Mouse (Mus musculus) embryonic facial prominence, embryonic 15.5 days (tissue): Measurements from ENCODE around the gene Zranb3. TPM values are rescaled to one million over a fixed set of nuclear protein-coding genes. Genes with fewer than 3 reads are reported as not detected.
"Not testable (repeated sequence)": the region's sequence is repeated elsewhere in the genome, so short reads cannot be mapped to it uniquely, and the experiment has no call there.

Source experiments
- ATAC-seq: fragments of 200-750 bp; cut with Nextera tagmentation; 2 replicates; pipeline ENCODE4 v1.8.0; 2017; ENCODE audit warnings: low read depth, moderate TSS enrichment; ENCODE audit not compliant: insufficient number of reproducible peaks, low FRiP score, low TSS enrichment
- H3K27ac ChIP-seq: fragments of 300-500 bp; sonication (generic); replicated peaks from 2 replicates; pipeline ENCODE4 v1.5.1; 2015; ENCODE audit warnings: mild to moderate bottlenecking, inconsistent platforms
- H3K27me3 ChIP-seq: fragments of 300-500 bp; sonication (generic); 2 replicates; pipeline ENCODE4 v1.6.1; 2015; ENCODE audit warnings: inconsistent platforms
- H3K36me3 ChIP-seq: fragments of 300-500 bp; sonication (generic); 2 replicates; pipeline ENCODE4 v1.6.1; 2015; ENCODE audit warnings: mild to moderate bottlenecking, inconsistent platforms
- H3K4me1 ChIP-seq: fragments of 300-500 bp; sonication (generic); 2 replicates; pipeline ENCODE4 v1.6.1; 2015; ENCODE audit warnings: inconsistent platforms
- H3K4me2 ChIP-seq: fragments of 300-500 bp; sonication (generic); replicated peaks from 2 replicates; pipeline ENCODE4 v1.6.1; 2015; ENCODE audit warnings: mild to moderate bottlenecking, inconsistent platforms
- H3K4me3 ChIP-seq: fragments of 300-500 bp; sonication (generic); replicated peaks from 2 replicates; pipeline ENCODE4 v1.5.1; 2015; ENCODE audit warnings: mild to moderate bottlenecking, inconsistent platforms
- H3K9ac ChIP-seq: fragments of 300-500 bp; sonication (generic); 2 replicates; pipeline ENCODE4 v1.6.1; 2015; ENCODE audit warnings: inconsistent platforms
- H3K9me3 ChIP-seq: fragments of 300-500 bp; sonication (generic); replicated peaks from 2 replicates; pipeline ENCODE4 v1.6.1; 2016; ENCODE audit warnings: inconsistent platforms
- WGBS: fragments of 180-500 bp; shearing (Covaris S2); methylation state at CpG from one replicate; pipeline ENCODE4 v1.1.7; 2015; 5-methylcytosine and 5-hydroxymethylcytosine counted together
- polyA plus RNA-seq: library from polyadenylated mRNA; unstranded; fragments of >200 nt; fragmentation: Nextera tagmentation; extraction: Ambion mirVana; gene quantifications from 2 replicates; pipeline ENCODE4 v1.2.1, GENCODE M21; 2015

The Zranb3 gene
- polyA plus RNA-seq, 1 experiment from 2014 or later, result 6.4 TPM

DNA sequence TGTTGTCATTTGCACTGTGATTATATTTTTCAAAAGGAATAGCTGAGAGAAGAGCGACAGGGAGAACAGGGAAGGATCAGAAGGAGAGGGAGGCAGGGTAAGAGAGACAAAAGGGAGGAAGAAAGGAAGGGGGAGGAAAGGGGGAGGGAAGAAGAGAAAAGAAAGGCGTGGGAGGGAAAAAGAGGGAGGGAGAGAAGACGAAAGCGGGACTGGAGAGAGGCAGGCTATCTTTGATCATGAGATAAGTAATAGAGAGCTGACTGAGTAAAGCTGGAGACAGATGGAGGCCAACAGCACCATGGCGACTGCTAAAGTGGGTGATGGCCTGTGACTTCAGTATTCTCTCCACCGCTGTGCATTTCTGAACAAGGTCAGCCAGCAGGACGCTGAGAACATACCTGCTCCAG, 143.5 kb downstream of the Zranb3 start:
- no peak for ATAC-seq
- 60% methylated on average over 7 of the region's 7 CpGs for WGBS
- H3K27ac ChIP-seq, result no peak overlapping the region

DNA sequence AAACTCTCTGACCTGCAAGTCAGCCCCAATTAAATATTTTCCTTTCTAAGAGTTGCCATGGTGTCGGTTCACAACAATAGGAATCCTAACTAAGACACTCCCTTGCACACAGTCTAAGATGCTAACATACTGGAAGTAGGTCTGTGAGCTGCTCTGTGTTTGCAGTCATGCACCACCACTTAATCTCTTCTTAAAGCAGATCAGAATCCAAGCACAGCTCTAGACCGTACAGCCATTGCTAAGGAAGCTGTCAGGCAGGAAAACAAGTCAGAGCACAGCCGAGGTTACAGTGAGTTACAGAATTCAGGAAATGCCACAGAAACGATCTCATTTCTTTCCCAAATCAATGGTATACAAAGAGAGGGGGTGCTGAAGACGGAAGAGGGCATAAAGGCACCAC, 144.0 kb downstream of the Zranb3 start:
- peaks cover 5% of the 10 kb centered on the region; the same call in 1 of the 2 replicates for H3K4me1 ChIP-seq
- no peak overlapping the region for H3K4me3 ChIP-seq
- WGBS, result 41% methylated on average over 5 of the region's 5 CpGs
- H3K27ac ChIP-seq, result 0 out of 2 replicates have a peak overlapping the region, but pooled peaks have one; percentile 29
- peak; percentile 34; the same call in 1 of the 2 replicates for ATAC-seq
- no peak overlapping the region for H3K9ac ChIP-seq
- no peaks in the 10 kb centered on the region for H3K27me3 ChIP-seq
- H3K9me3 ChIP-seq, result no peaks in the 10 kb centered on the region
- no peaks in the 10 kb centered on the region for H3K36me3 ChIP-seq
- H3K4me2 ChIP-seq, result no peak overlapping the region

More for the DNA sequence above, 143.5 kb downstream of the Zranb3 start:
- Histone ChIP-seq H3K4me3 (no peak overlapping the region), H3K36me3 (no peaks in the 10 kb centered on the region), H3K27me3 (no peaks in the 10 kb centered on the region), H3K4me2 (no peak overlapping the region), H3K9ac (no peak overlapping the region), H3K9me3 (no peaks in the 10 kb centered on the region), H3K4me1 (peaks cover 5% of the 10 kb centered on the region; the same call in 1 of the 2 replicates)

DNA sequence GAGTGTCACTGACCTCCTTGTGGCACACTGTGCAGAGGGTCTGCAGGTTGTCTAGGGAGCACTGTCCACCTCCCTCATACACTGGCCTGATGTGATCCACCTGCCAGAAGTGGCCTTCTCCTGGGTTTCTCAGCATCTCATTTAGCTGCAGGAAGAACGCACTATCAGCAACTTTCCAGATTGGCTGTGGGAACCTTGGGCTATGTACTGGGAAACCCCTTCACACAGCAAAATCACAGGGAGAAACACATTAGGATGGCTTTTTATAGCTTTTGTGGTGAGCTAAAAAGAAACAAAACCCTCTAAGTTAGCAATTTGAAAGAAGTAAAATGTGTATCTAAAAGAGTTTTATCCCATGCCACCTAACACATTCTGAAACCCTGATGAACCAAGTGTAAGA, 146.3 kb downstream of the Zranb3 start:
- WGBS, result 85% methylated on average over 1 of the region's 1 CpGs
- no peak overlapping the region for H3K27ac ChIP-seq
- ATAC-seq, result no peak

DNA sequence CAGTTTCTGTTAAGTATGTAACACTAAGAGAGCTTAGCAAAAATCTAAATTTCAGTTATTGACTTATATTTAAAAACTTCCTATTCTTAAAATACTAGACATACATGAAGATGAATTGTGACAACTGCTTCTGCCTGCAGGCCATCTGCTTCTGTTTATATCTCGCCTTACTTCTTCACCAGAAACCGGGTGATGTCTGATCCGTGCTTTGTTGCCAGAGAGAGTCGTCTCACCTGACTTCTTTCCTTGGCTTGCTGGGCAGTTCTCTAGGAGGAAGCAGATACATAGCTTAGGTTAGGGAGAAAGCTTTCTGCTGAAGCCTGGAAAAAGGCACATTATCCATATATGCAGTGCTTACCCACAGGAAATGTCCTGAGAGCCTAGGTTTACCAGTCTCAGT, 148.0 kb downstream of the Zranb3 start:
- Histone ChIP-seq H3K4me3 (no peak overlapping the region), H3K4me1 (peaks cover 4% of the 10 kb centered on the region; the same call in 1 of the 2 replicates), H3K27ac (no peak overlapping the region), H3K9ac (no peak overlapping the region), H3K4me2 (no peak overlapping the region), H3K36me3 (no peaks in the 10 kb centered on the region), H3K27me3 (no peaks in the 10 kb centered on the region), H3K9me3 (no peaks in the 10 kb centered on the region)
- WGBS, result 48% methylated on average over 4 of the region's 4 CpGs
- ATAC-seq, result no peak

More for the DNA sequence above, 146.3 kb downstream of the Zranb3 start:
- Histone ChIP-seq H3K36me3 (no peaks in the 10 kb centered on the region), H3K27me3 (no peaks in the 10 kb centered on the region), H3K4me2 (no peak overlapping the region), H3K9ac (no peak overlapping the region), H3K4me3 (no peak overlapping the region), H3K4me1 (peaks cover 5% of the 10 kb centered on the region; the same call in 1 of the 2 replicates), H3K9me3 (no peaks in the 10 kb centered on the region)

DNA sequence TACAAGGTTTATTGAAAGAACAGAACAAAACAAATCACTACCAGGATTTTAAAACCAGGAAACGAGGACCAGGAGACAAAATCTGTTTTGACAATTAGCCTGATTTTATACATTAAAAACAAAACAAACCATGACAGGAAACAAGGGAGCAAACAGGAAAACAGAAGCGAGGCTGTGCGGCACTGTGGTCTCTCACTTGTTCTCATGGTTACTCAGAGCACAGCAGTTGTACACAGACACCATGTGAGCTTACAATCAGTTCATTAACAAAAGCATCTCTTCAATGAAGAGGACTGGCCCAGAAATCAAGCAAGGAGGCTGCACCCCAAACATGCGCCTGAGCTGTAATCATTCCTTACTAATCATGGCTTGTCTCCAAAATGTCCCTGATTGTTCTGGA, 148.6 kb downstream of the Zranb3 start:
- H3K4me3 ChIP-seq, H3K4me2 ChIP-seq, H3K36me3 ChIP-seq, H3K9ac ChIP-seq, ATAC-seq, H3K9me3 ChIP-seq, H3K27me3 ChIP-seq, H3K27ac ChIP-seq, H3K4me1 ChIP-seq: not testable (repeated sequence)
- 67% methylated on average over 4 of the region's 4 CpGs for WGBS

DNA sequence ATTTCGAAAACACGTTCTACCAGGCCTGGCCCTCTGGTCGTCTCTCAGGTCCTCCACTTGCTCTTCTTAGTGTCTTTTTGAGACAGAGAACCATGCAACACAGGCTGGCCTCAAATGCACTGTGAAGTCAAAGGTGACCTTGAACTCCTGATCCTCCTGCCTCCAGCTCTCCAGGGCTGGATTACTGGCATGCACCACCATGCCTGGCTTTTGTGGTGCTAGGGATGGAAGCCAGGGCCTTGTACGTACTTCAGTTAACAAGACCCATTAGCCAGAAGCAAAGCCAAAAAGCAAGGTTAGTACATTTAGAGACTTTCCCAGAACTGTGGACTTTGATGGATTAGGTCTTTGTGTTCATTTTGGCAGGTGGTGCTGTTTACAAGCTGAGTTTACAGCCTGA, 150.6 kb downstream of the Zranb3 start:
- Histone ChIP-seq H3K27ac (no peak overlapping the region), H3K36me3 (no peaks in the 10 kb centered on the region), H3K4me1 (no peaks in the 10 kb centered on the region), H3K4me2 (no peak overlapping the region), H3K4me3 (no peak overlapping the region), H3K27me3 (no peaks in the 10 kb centered on the region), H3K9me3 (no peaks in the 10 kb centered on the region), H3K9ac (no peak overlapping the region)
- ATAC-seq, result no peak
- WGBS, result 84% methylated on average over 4 of the region's 4 CpGs

DNA sequence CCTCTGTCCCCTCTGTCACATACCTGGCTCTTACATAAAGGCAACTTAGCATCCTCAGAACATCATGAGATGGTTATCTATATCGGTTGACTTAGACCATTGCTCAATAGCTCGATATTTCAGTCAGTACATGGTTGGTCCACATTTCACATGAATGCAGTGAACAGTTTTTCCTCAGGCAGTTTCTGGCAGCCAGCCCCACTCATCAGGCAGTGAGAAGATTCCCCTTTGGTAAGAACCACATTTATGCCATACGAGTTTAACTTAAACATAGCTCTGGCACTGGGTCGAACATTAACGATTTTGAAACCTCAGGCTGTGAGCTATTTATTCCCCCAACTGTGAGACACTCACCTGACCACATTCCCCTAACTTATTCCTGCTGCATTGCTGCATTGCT, 154.1 kb downstream of the Zranb3 start:
- no peak overlapping the region for H3K9ac ChIP-seq
- H3K27me3 ChIP-seq, result no peaks in the 10 kb centered on the region
- no peak overlapping the region for H3K4me3 ChIP-seq
- H3K36me3 ChIP-seq, result peaks cover 13% of the 10 kb centered on the region
- 67% methylated on average over 5 of the region's 5 CpGs for WGBS
- ATAC-seq, result no peak
- no peaks in the 10 kb centered on the region for H3K4me1 ChIP-seq
- H3K27ac ChIP-seq, result no peak overlapping the region
- no peaks in the 10 kb centered on the region for H3K9me3 ChIP-seq
- H3K4me2 ChIP-seq, result no peak overlapping the region

DNA sequence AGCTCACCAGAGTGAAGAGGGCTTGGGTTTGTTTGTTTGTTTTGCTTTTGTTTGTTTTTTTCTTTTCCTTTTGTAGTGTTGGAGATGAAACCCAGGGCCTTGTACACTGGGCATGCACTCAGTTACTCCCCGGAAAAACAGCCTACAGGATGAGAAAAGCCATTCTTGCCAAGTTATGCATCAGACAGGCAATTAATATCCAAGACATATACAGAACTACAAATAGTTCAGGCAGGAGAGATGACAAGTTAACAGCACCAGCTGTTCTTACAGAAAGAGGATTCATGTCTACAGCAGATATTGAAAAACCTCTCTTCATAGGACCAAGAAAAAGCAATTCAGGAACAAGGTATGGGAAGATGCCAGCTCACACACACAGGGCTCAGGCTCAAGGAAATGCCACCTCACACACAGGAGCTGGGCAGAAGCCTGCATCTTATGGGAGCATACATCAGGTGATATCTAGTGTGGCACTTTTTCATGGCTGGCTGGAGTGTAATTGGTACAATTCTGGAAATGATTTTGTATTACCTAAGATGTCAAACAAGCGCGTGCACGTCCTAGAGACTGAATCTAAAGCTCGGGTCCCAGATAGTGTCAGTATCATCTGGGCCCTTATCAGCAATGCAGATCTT, 156.1 kb downstream of the Zranb3 start:
- 82% methylated on average over 5 of the region's 5 CpGs for WGBS
- H3K36me3 ChIP-seq, result peaks cover 32% of the 10 kb centered on the region
- H3K4me3 ChIP-seq, result no peak overlapping the region
- H3K27ac ChIP-seq, result no peak overlapping the region
- no peak overlapping the region for H3K9ac ChIP-seq
- no peak overlapping the region for H3K4me2 ChIP-seq
- no peak for ATAC-seq
- H3K4me1 ChIP-seq, result no peaks in the 10 kb centered on the region
- H3K27me3 ChIP-seq, result no peaks in the 10 kb centered on the region
- H3K9me3 ChIP-seq, result no peaks in the 10 kb centered on the region

DNA sequence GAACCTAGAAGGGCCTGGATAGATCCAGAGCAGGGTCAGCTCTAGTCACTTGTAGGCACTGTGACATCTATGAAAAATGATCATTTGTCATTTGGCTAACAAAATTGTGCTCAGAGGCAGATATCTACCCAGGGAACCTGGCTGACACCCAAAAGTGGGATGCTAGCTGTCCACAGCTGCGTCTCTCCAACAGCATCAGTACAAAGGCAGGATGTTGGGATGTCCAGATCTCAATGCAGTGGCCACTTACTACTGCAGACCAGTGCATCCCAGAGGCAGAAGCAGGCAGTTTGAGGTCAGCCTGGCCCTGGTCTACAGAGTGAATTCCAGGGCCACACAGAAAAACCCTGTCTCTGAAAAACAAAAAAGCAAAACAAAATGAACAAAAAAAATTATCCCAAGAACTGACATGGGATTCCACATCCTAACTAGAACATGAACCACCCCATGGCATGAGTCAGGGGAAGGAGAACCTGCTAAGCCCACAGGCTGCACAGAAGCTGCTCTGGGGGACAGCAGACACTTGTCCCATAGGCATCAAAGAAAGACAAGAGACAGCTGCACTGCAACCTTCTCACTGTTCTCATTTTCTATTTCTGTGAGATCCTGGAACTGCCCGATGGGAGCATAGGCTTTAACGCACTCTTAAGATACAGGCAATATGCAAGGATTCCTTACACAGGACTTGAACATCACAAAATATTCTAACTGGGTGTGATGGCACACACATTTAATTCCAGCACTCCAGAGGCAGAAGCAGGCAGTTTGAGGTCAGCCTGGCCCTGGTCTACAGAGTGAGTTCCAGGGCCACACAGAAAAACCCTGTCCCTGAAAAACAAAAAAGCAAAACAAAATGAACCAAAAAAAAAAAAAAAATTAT, 156.9 kb downstream of the Zranb3 start:
- H3K27ac ChIP-seq, result no peak overlapping the region
- H3K9ac ChIP-seq, result no peak overlapping the region
- H3K27me3 ChIP-seq, result no peaks in the 10 kb centered on the region
- H3K4me1 ChIP-seq, result no peaks in the 10 kb centered on the region
- WGBS, result 78% methylated on average over 3 of the region's 3 CpGs
- no peak overlapping the region for H3K4me2 ChIP-seq
- no peaks in the 10 kb centered on the region for H3K9me3 ChIP-seq
- ATAC-seq, result no peak
- H3K4me3 ChIP-seq, result no peak overlapping the region
- H3K36me3 ChIP-seq, result peaks cover 39% of the 10 kb centered on the region

DNA sequence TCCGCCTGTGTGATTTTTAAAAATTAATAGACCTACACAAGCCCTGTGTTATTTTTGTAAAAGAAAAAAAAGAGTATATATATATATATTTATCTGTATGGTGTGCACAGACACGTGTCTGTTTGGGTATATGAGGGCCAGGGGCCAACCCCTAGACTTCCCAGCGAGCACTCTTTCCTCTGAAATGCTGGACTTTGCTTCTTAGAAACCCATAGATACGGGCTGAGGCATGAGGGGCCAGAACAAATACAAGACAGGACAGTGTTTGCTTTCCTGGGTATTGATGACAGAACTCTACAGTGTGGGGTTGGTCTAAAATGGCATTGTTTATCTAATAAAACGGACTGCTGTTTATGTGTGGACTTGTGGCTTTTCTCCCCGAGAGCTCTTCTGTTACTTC, 159.3 kb downstream of the Zranb3 start:
- Histone ChIP-seq H3K27me3 (no peaks in the 10 kb centered on the region), H3K27ac (no peak overlapping the region), H3K4me1 (no peaks in the 10 kb centered on the region), H3K9me3 (peaks cover 7% of the 10 kb centered on the region; the same call in 1 of the 2 replicates), H3K4me3 (no peak overlapping the region), H3K36me3 (peaks cover 63% of the 10 kb centered on the region), H3K9ac (no peak overlapping the region), H3K4me2 (no peak overlapping the region)
- WGBS, result 81% methylated on average over 6 of the region's 6 CpGs
- no peak for ATAC-seq

DNA sequence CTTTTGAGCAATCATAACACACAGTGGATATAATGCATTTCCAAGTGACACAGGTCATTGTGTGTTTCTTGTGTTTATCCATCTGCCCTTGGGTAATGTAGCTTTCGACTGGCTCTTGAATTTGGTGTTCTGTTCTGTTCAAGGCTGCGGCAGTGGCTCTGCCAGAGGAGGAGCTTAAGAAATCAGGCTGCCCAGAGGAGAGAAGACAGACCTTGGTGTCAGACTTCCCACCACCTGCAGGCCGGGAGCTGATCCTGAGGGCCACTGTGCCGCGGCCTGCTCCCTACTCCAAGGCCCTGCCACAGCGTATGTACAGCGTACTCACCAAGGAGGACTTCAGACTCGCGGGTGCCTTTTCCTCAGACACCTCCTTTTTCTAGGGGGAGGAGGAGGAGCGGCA, 160.6 kb downstream of the Zranb3 start:
- 92% methylated on average over 10 of the region's 10 CpGs for WGBS
- H3K36me3 ChIP-seq, result peaks cover 76% of the 10 kb centered on the region
- no peak for ATAC-seq

More for the DNA sequence above, 160.6 kb downstream of the Zranb3 start:
- no peak overlapping the region for H3K9ac ChIP-seq
- peaks cover 7% of the 10 kb centered on the region; the same call in 1 of the 2 replicates for H3K9me3 ChIP-seq
- no peaks in the 10 kb centered on the region for H3K4me1 ChIP-seq
- no peak overlapping the region for H3K4me2 ChIP-seq
- H3K27me3 ChIP-seq, result no peaks in the 10 kb centered on the region
- no peak overlapping the region for H3K4me3 ChIP-seq
- no peak overlapping the region for H3K27ac ChIP-seq
